Mouse (Mus musculus): ENCODE data around the gene Elmo1. TPM values are rescaled to one million over a fixed set of nuclear protein-coding genes. Genes with fewer than 3 reads are reported as not detected.
A peak's percentile ranks its signal among the peaks of the same experiment; 100 is the strongest.

Elmo1 gene
- polyA plus RNA-seq, 1 experiment from 2014 or later = 17.8 TPM

GRCm38 (mm10) chr13:20286680-20287079 is 196.3 kb downstream of the Elmo1 start:
- Histone ChIP-seq H3K27ac (no peak overlapping the region), H3K4me2 (no peak overlapping the region), H3K4me3 (replicated peaks) (no peak overlapping the region), H3K9me3 (no peaks in the 10 kb centered on the region), H3K36me3 (replicated peaks) (no peaks in the 10 kb centered on the region), H3K4me1 (no peaks in the 10 kb centered on the region; the same call in 1 of the 2 replicates), H3K9ac (no peak overlapping the region), H3K27me3 (no peaks in the 10 kb centered on the region)
- 94% methylated on average over 6 of the region's 6 CpGs for WGBS
- no peak for ATAC-seq (ENCODE audit: low FRiP score)

- no peaks in the 10 kb centered on the region for H3K36me3 ChIP-seq (replicated peaks)
- 69% methylated on average over 7 of the region's 7 CpGs for WGBS
- no peaks in the 10 kb centered on the region; the same call in 1 of the 2 replicates for H3K4me1 ChIP-seq
- no peak overlapping the region for H3K4me3 ChIP-seq (replicated peaks)
- H3K9me3 ChIP-seq = no peaks in the 10 kb centered on the region
- H3K4me2 ChIP-seq = no peak overlapping the region
- no peaks in the 10 kb centered on the region for H3K27me3 ChIP-seq
- no peak overlapping the region for H3K27ac ChIP-seq
- ATAC-seq (ENCODE audit: low FRiP score) = no peak
- H3K9ac ChIP-seq = no peak overlapping the region
Observed at GRCm38 (mm10) chr13:20288393-20288792, 198.0 kb downstream of the Elmo1 start.

- no peak overlapping the region for H3K9ac ChIP-seq
- no peaks in the 10 kb centered on the region; the same call in 1 of the 2 replicates for H3K4me1 ChIP-seq
- no peak overlapping the region for H3K4me2 ChIP-seq
- no peak for ATAC-seq (ENCODE audit: low FRiP score)
- WGBS = 87% methylated on average over 10 of the region's 10 CpGs
- no peak overlapping the region for H3K4me3 ChIP-seq (replicated peaks)
- H3K27me3 ChIP-seq = no peaks in the 10 kb centered on the region
- no peaks in the 10 kb centered on the region for H3K9me3 ChIP-seq
- no peak overlapping the region for H3K27ac ChIP-seq
- no peaks in the 10 kb centered on the region for H3K36me3 ChIP-seq (replicated peaks)
Observed at GRCm38 (mm10) chr13:20290412-20290811, 200.0 kb downstream of the Elmo1 start.

DNA sequence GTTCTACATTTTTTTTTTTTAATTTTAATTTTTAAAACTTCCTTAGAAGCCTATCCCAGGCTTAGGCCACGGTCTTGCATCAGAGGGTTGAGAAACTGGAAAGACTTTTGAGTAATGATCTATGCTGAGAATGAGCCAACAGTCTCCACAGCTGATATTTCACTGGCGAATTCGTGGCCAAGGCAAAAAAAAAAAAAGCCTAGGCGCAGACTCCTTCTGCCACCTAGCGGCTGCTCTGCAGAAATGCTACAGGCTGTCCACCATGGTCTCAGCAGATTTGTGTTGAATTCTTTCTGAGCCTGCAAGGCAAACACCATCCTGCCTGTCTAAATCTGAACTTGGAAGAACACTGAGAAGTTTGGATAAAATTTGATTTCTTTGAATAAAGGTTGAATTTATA is 202.0 kb downstream of the Elmo1 start:
- Histone ChIP-seq H3K4me2 (no peak overlapping the region), H3K9me3 (no peaks in the 10 kb centered on the region), H3K36me3 (replicated peaks) (no peaks in the 10 kb centered on the region), H3K4me1 (no peaks in the 10 kb centered on the region; the same call in 1 of the 2 replicates), H3K27me3 (no peaks in the 10 kb centered on the region), H3K27ac (no peak overlapping the region), H3K9ac (no peak overlapping the region), H3K4me3 (replicated peaks) (no peak overlapping the region)
- ATAC-seq (ENCODE audit: low FRiP score) = peak; percentile 65
- WGBS = 7% methylated on average over 5 of the region's 5 CpGs

GRCm38 (mm10) chr13:20295278-20295970 is 205.0 kb downstream of the Elmo1 start:
- no peak for ATAC-seq (ENCODE audit: low FRiP score)
- no peak overlapping the region for H3K27ac ChIP-seq
- no peaks in the 10 kb centered on the region for H3K4me1 ChIP-seq
- H3K27me3 ChIP-seq = no peaks in the 10 kb centered on the region
- no peaks in the 10 kb centered on the region for H3K36me3 ChIP-seq (replicated peaks)
- no peak overlapping the region for H3K4me3 ChIP-seq (replicated peaks)
- no peak overlapping the region for H3K4me2 ChIP-seq
- no peak overlapping the region for H3K9ac ChIP-seq
- H3K9me3 ChIP-seq = no peaks in the 10 kb centered on the region
- 86% methylated on average over 16 of the region's 16 CpGs for WGBS

DNA sequence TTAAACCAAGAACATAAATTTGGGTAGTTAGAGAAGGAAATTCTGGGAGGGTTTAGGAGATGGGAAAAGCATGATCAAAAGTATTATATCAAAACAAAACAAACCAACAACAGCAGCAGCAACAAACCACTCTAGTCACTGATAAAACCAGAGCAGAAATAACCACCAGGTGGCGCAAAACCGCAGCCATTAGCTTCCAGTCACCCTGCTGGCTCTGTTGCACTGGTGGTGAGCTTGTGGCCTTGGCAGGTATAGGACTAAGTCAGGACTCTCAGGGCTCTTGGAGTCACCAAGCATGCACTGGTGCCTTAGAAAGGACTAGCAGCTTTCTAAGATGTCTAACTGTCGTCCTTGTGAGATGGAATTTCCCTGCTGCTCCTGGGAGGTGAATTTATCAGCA is 207.4 kb downstream of the Elmo1 start:
- Histone ChIP-seq H3K9ac (no peak overlapping the region), H3K4me1 (no peaks in the 10 kb centered on the region), H3K27ac (no peak overlapping the region), H3K9me3 (no peaks in the 10 kb centered on the region), H3K27me3 (no peaks in the 10 kb centered on the region), H3K4me3 (replicated peaks) (no peak overlapping the region), H3K36me3 (replicated peaks) (no peaks in the 10 kb centered on the region), H3K4me2 (no peak overlapping the region)
- 12% methylated on average over 3 of the region's 3 CpGs for WGBS
- ATAC-seq (ENCODE audit: low FRiP score) = peak; percentile 55; the same call in 1 of the 2 replicates

GRCm38 (mm10) chr13:20299424-20299823 is 209.0 kb downstream of the Elmo1 start:
- no peak overlapping the region for H3K9ac ChIP-seq
- no peaks in the 10 kb centered on the region for H3K4me1 ChIP-seq
- H3K9me3 ChIP-seq = no peaks in the 10 kb centered on the region
- no peaks in the 10 kb centered on the region for H3K27me3 ChIP-seq
- WGBS = 73% methylated on average over 3 of the region's 3 CpGs
- H3K36me3 ChIP-seq (replicated peaks) = no peaks in the 10 kb centered on the region
- H3K4me2 ChIP-seq = no peak overlapping the region
- H3K27ac ChIP-seq = no peak overlapping the region
- no peak overlapping the region for H3K4me3 ChIP-seq (replicated peaks)
- ATAC-seq (ENCODE audit: low FRiP score) = peak; percentile 70

GRCm38 (mm10) chr13:20300052-20300564 is 209.7 kb downstream of the Elmo1 start:
- no peak overlapping the region for H3K4me3 ChIP-seq (replicated peaks)
- H3K9me3 ChIP-seq = no peaks in the 10 kb centered on the region
- 91% methylated on average over 3 of the region's 3 CpGs for WGBS
- H3K27ac ChIP-seq = no peak overlapping the region
- H3K4me2 ChIP-seq = no peak overlapping the region
- ATAC-seq (ENCODE audit: low FRiP score) = no peak
- H3K4me1 ChIP-seq = no peaks in the 10 kb centered on the region
- H3K36me3 ChIP-seq (replicated peaks) = no peaks in the 10 kb centered on the region
- H3K27me3 ChIP-seq = no peaks in the 10 kb centered on the region
- no peak overlapping the region for H3K9ac ChIP-seq

DNA sequence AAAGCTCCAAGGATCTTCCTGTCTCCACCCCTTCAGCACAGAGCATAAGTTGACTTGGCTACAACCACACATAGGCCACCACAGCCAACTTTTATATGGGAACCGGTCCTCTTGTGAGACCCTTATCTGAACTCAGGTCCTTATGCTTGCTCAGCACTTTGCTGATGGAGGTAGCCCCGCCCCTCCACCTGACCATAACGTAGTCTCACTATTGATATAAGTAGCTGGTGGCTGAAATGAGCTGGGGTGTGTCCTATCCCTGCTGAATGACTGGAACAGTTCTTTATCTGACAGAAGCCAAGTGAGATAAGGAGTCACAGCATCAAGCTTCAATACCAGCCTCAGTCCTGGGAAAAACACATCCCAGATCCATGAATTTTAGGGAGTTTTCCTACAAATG is 210.2 kb downstream of the Elmo1 start:
- H3K9ac ChIP-seq = no peak overlapping the region
- no peaks in the 10 kb centered on the region for H3K36me3 ChIP-seq (replicated peaks)
- no peaks in the 10 kb centered on the region for H3K4me1 ChIP-seq
- WGBS = 75% methylated on average over 3 of the region's 3 CpGs
- no peak for ATAC-seq (ENCODE audit: low FRiP score)
- H3K4me3 ChIP-seq (replicated peaks) = no peak overlapping the region
- no peaks in the 10 kb centered on the region for H3K27me3 ChIP-seq
- H3K9me3 ChIP-seq = no peaks in the 10 kb centered on the region
- no peak overlapping the region for H3K27ac ChIP-seq
- no peak overlapping the region for H3K4me2 ChIP-seq

DNA sequence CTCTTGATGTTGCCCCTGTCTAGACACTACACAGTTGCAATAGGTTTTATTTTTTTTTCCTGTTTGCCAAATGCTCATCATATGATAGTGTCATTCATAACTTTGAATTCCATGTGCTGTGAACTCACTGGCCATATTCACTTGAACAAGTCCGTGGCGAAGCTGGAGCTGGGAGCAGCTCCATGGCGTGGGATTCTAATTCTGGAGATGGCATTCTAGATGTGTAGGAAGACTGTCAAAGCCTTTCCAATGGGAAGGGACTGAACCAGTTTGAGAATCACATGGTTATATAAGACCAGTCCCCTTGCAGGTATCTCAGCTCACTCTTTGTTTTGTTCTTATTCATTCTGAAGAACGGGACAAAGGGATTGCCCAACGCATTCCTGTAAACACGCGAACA is 211.4 kb downstream of the Elmo1 start:
- Histone ChIP-seq H3K27me3 (no peaks in the 10 kb centered on the region), H3K9me3 (no peaks in the 10 kb centered on the region), H3K4me3 (replicated peaks) (no peak overlapping the region), H3K27ac (no peak overlapping the region), H3K4me1 (peaks cover 4% of the 10 kb centered on the region), H3K4me2 (no peak overlapping the region), H3K9ac (no peak overlapping the region), H3K36me3 (replicated peaks) (no peaks in the 10 kb centered on the region)
- no peak for ATAC-seq (ENCODE audit: low FRiP score)
- WGBS = 97% methylated on average over 7 of the region's 7 CpGs

DNA sequence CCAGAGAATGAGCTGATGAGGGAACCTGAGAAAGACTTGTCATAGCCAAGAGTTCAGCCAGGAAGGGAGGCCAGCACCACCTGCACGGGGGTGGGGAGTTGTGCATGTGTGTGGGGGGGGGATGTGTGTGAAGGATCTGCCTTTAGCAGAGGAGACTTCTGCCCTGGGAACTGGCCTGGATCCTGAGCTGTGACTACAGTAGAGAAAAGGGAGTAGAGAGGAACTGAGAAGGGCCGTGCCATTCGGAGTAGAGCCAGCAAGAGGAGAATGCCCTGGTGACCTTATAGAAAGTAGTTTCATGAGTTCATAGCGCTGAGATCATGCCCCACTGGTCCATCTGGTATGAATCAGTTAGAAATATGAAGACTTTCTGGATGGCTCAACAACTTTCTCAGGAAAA is 215.2 kb downstream of the Elmo1 start:
- WGBS = 86% methylated on average over 4 of the region's 4 CpGs
- no peak overlapping the region for H3K4me2 ChIP-seq

DNA sequence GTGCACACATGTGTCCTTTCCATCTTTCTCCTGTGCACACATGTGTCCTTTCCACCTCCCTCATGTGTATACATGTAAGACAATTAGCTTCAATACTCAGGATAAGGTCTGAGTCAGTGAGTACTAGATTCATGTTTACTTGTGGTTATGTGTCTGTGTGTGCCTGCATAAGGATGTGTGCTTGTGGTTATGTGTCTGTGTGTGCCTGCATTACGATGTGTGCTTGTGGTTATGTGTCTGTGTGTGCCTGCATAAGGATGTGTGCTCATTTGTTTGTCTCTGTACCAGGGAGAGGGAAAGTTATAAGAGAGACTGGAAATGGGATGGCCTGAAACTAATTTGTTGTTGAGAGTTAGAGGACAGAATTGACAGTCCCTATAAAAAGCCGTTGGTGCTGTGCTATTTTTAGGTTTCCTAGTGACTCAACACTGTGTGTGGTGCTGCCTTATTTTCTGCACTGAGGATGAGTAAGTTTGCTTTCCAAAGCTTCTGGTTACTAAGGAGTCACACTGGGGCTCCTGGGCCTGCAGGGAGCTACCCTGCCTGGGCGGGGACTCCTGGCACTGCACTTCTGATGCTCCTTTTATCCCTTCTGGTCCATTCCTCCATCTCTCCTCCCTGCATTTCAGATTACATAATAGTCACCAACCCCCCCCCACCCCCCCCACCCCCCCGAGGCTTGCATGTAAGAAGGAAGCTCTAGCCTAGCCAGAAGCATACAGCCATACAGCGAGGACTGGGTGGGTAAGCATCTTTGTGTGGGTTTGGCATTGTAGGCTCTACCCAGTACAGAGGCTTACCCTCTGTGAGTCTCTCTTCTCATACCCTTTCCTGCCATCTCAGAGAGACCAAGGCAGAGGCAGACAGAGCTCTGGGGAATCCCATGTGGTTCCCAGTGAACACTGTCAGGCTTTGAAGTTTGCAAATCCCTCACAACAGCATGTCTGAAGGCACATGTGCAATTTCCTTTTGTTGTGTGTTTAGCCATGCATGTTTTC is 216.1 kb downstream of the Elmo1 start:
- Histone ChIP-seq H3K9me3 (no peaks in the 10 kb centered on the region), H3K4me1 (peaks cover 6% of the 10 kb centered on the region), H3K36me3 (replicated peaks) (no peaks in the 10 kb centered on the region), H3K4me3 (replicated peaks) (no peak overlapping the region), H3K27me3 (no peaks in the 10 kb centered on the region), H3K4me2 (no peak overlapping the region), H3K9ac (no peak overlapping the region), H3K27ac (no peak overlapping the region)
- ATAC-seq (ENCODE audit: low FRiP score) = no peak
- 73% methylated on average over 5 of the region's 5 CpGs for WGBS

More for the DNA sequence above, 215.2 kb downstream of the Elmo1 start:
- Histone ChIP-seq H3K27ac (no peak overlapping the region), H3K4me1 (peaks cover 6% of the 10 kb centered on the region), H3K9ac (no peak overlapping the region), H3K9me3 (no peaks in the 10 kb centered on the region), H3K27me3 (no peaks in the 10 kb centered on the region), H3K36me3 (replicated peaks) (no peaks in the 10 kb centered on the region), H3K4me3 (replicated peaks) (no peak overlapping the region)
- ATAC-seq (ENCODE audit: low FRiP score) = no peak

Measured in forebrain, embryonic 12.5 days (tissue).